Mouse (Mus musculus) liver (tissue): ENCODE results near the gene Slc9a9.
"Not testable (repeated sequence)": the region's sequence is repeated elsewhere in the genome, so short reads cannot be mapped to it uniquely, and the experiment has no call there.

Experiments
- DNase-seq: peaks from one replicate; pipeline ENCODE4 v3.0.0-alpha.2; 2020; ENCODE audit warnings: mixed read lengths

Gene Slc9a9

GRCm38 (mm10) chr9:94669791-94670577 is at the start of gene Slc9a9:
Gene Slc9a9, plus strand, starts transcription at chr9:94669909.
- no peak for DNase-seq

GRCm38 (mm10) chr9:94620342-94620741 is 49.4 kb upstream of the Slc9a9 start:
- DNase-seq: no peak

- no peak for DNase-seq
Observed at GRCm38 (mm10) chr9:94620846-94621245, 48.9 kb upstream of the Slc9a9 start.

- no peak for DNase-seq
Observed at GRCm38 (mm10) chr9:94621902-94622301, 47.8 kb upstream of the Slc9a9 start.

GRCm38 (mm10) chr9:94626737-94627136 is 43.0 kb upstream of the Slc9a9 start:
- no peak for DNase-seq

- no peak for DNase-seq
Observed at GRCm38 (mm10) chr9:94628948-94629347, 40.8 kb upstream of the Slc9a9 start.

GRCm38 (mm10) chr9:94634275-94634674 is 35.4 kb upstream of the Slc9a9 start:
- not testable (repeated sequence) for DNase-seq

- no peak for DNase-seq
Observed at GRCm38 (mm10) chr9:94645631-94646030, 24.1 kb upstream of the Slc9a9 start.

- DNase-seq: no peak
Observed at GRCm38 (mm10) chr9:94647425-94647824, 22.3 kb upstream of the Slc9a9 start.

- DNase-seq: no peak
Observed at GRCm38 (mm10) chr9:94649991-94650390, 19.7 kb upstream of the Slc9a9 start.

- DNase-seq: no peak
Observed at GRCm38 (mm10) chr9:94653198-94653597, 16.5 kb upstream of the Slc9a9 start.

GRCm38 (mm10) chr9:94653827-94654226 is 15.9 kb upstream of the Slc9a9 start:
- DNase-seq: no peak

- no peak for DNase-seq
Observed at GRCm38 (mm10) chr9:94656265-94656664, 13.4 kb upstream of the Slc9a9 start.

GRCm38 (mm10) chr9:94659401-94660152 is 10.1 kb upstream of the Slc9a9 start:
- DNase-seq: no peak

GRCm38 (mm10) chr9:94661768-94662167 is 7.9 kb upstream of the Slc9a9 start:
- no peak for DNase-seq

GRCm38 (mm10) chr9:94665248-94665647 is 4.5 kb upstream of the Slc9a9 start:
- DNase-seq: no peak

GRCm38 (mm10) chr9:94668589-94668988 is 1.1 kb upstream of the Slc9a9 start:
- no peak for DNase-seq

- DNase-seq: no peak
Observed at GRCm38 (mm10) chr9:94670704-94671103, 995 bp downstream of the Slc9a9 start.

GRCm38 (mm10) chr9:94674704-94675103 is 5.0 kb downstream of the Slc9a9 start:
- DNase-seq: no peak

- no peak for DNase-seq
Observed at GRCm38 (mm10) chr9:94678021-94678655, 8.4 kb downstream of the Slc9a9 start.

GRCm38 (mm10) chr9:94680468-94681094 is 10.9 kb downstream of the Slc9a9 start:
- no peak for DNase-seq

- DNase-seq: no peak
Observed at GRCm38 (mm10) chr9:94681095-94681487, 11.4 kb downstream of the Slc9a9 start.

GRCm38 (mm10) chr9:94682260-94682659 is 12.6 kb downstream of the Slc9a9 start:
- no peak for DNase-seq
